Mouse (Mus musculus) midbrain, embryonic 14.5 days (tissue): Measurements from ENCODE around the gene Hsd17b12. TPM values are rescaled to one million over a fixed set of nuclear protein-coding genes. Genes with fewer than 3 reads are reported as not detected.

Source experiments
- ATAC-seq: fragments of 200-750 bp; cut with Nextera tagmentation; 2 replicates; pipeline ENCODE4 v1.8.0; 2017; ENCODE audit warnings: moderate number of reproducible peaks, moderate library complexity; ENCODE audit not compliant: low FRiP score, low TSS enrichment
- DNase-seq: peaks from one replicate; pipeline ENCODE4 v3.0.0-alpha.2; 2015
- H3K27ac ChIP-seq: fragments of 300-500 bp; sonication (generic); replicated peaks from 2 replicates; pipeline ENCODE4 v1.5.1; 2014; ENCODE audit warnings: mild to moderate bottlenecking, low read depth, low read length, moderate library complexity
- H3K27me3 ChIP-seq: fragments of 300-500 bp; sonication (generic); 2 replicates; pipeline ENCODE4 v1.6.1; 2014; ENCODE audit warnings: low read length, control low read depth, mixed read lengths; ENCODE audit not compliant: control insufficient read depth, insufficient read depth
- H3K36me3 ChIP-seq: fragments of 300-500 bp; sonication (generic); 2 replicates; pipeline ENCODE4 v1.6.1; 2014; ENCODE audit warnings: low read length, control low read depth; ENCODE audit not compliant: control insufficient read depth, insufficient read depth
- H3K4me1 ChIP-seq: fragments of 300-500 bp; sonication (generic); 2 replicates; pipeline ENCODE4 v1.6.1; 2014; ENCODE audit warnings: mild to moderate bottlenecking, antibody characterized with exemption, low read length, control low read depth; ENCODE audit not compliant: control insufficient read depth, insufficient read depth
- H3K4me2 ChIP-seq: fragments of 300-500 bp; sonication (generic); 2 replicates; pipeline ENCODE4 v1.6.1; 2014; ENCODE audit warnings: mild to moderate bottlenecking, low read length, moderate library complexity
- H3K4me3 ChIP-seq: fragments of 300-500 bp; sonication (generic); replicated peaks from 2 replicates; pipeline ENCODE4 v1.5.1; 2014; ENCODE audit warnings: low read depth, low read length
- H3K9ac ChIP-seq: fragments of 300-500 bp; sonication (generic); replicated peaks from 2 replicates; pipeline ENCODE4 v1.6.1; 2014; ENCODE audit warnings: mild to moderate bottlenecking, low read length, moderate library complexity
- H3K9me3 ChIP-seq: fragments of 300-500 bp; sonication (generic); 2 replicates; pipeline ENCODE4 v1.6.1; 2016; ENCODE audit warnings: low read length, control low read depth, mixed read lengths; ENCODE audit not compliant: control insufficient read depth
- WGBS: fragments of 180-500 bp; shearing (Covaris S2); extraction: QIAGEN DNeasy Blood & Tissue Kit; methylation state at CpG from one replicate; pipeline ENCODE4 v1.1.7; 2014; 5-methylcytosine and 5-hydroxymethylcytosine counted together
- polyA plus RNA-seq: library from polyadenylated mRNA; unstranded; fragments of >200 nt; fragmentation: Nextera tagmentation; extraction: Ambion mirVana; gene quantifications from 2 replicates; pipeline ENCODE4 v1.2.1, GENCODE M21; 2014

Gene Hsd17b12
- polyA plus RNA-seq, 1 experiment from 2014 or later, result 145 TPM

- no peak overlapping the region for H3K27ac ChIP-seq
- no peak for ATAC-seq
- WGBS, result 92% methylated on average over 3 of the region's 3 CpGs
Observed at GRCm38 (mm10) chr2:94136837-94137236, 20.9 kb downstream of the Hsd17b12 start.

DNA sequence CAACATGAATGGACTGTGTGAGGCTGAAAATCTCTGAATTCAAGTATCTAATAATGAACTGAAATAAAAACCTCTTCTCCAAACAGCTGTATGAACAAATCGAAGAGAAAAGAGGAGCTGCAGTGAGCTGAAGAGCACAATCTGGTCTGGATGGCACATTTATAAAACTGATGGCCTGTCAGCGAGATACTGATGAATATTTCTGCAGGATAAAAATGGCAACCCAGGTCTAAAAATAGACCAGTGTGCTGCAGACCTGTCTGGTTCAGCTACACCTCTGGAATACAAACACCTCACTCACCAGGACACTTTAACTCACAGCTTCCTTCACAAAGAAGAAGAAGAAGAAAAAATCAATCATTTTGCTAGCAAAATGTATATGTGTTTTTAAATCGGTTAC lies 29.3 kb downstream of the Hsd17b12 start:
- Histone ChIP-seq H3K4me3 (no peak overlapping the region), H3K9me3 (no peaks in the 10 kb centered on the region), H3K4me1 (peaks cover 13% of the 10 kb centered on the region), H3K4me2 (peak overlapping the region; percentile 7; the same call in 1 of the 2 replicates), H3K9ac (peak overlapping the region; percentile 14; the same call in 1 of the 2 replicates), H3K27ac (peak overlapping the region; percentile 85), H3K36me3 (no peaks in the 10 kb centered on the region), H3K27me3 (no peaks in the 10 kb centered on the region)
- 73% methylated on average over 3 of the region's 3 CpGs for WGBS
- peak; percentile 50 for DNase-seq
- no peak for ATAC-seq

More at GRCm38 (mm10) chr2:94136837-94137236, 20.9 kb downstream of the Hsd17b12 start:
- Histone ChIP-seq H3K4me2 (no peak overlapping the region), H3K9ac (no peak overlapping the region), H3K4me1 (no peaks in the 10 kb centered on the region), H3K4me3 (no peak overlapping the region), H3K36me3 (no peaks in the 10 kb centered on the region), H3K27me3 (no peaks in the 10 kb centered on the region), H3K9me3 (no peaks in the 10 kb centered on the region)
- no peak for DNase-seq

- ATAC-seq, result peak; percentile 83
- H3K27ac ChIP-seq, result peak overlapping the region; percentile 85
- H3K4me3 ChIP-seq, result peak overlapping the region; percentile 7; the same call in 1 of the 2 replicates
- H3K4me2 ChIP-seq, result peak overlapping the region; percentile 40
- peak overlapping the region; percentile 32 for H3K9ac ChIP-seq
- H3K4me1 ChIP-seq, result peaks cover 32% of the 10 kb centered on the region
- no peaks in the 10 kb centered on the region for H3K27me3 ChIP-seq
- no peaks in the 10 kb centered on the region for H3K36me3 ChIP-seq
- no peaks in the 10 kb centered on the region for H3K9me3 ChIP-seq
- peak; percentile 79 for DNase-seq
- WGBS, result 18% methylated on average over 7 of the region's 7 CpGs
Observed at GRCm38 (mm10) chr2:94122182-94123041, 35.4 kb downstream of the Hsd17b12 start.

GRCm38 (mm10) chr2:94103758-94104157 lies 54.0 kb downstream of the Hsd17b12 start:
- 96% methylated on average over 2 of the region's 2 CpGs for WGBS
- Histone ChIP-seq H3K27me3 (no peaks in the 10 kb centered on the region), H3K36me3 (no peaks in the 10 kb centered on the region), H3K4me2 (no peak overlapping the region), H3K4me1 (no peaks in the 10 kb centered on the region), H3K4me3 (no peak overlapping the region), H3K9me3 (no peaks in the 10 kb centered on the region), H3K27ac (no peak overlapping the region), H3K9ac (no peak overlapping the region)
- DNase-seq (no peak), ATAC-seq (no peak)

DNA sequence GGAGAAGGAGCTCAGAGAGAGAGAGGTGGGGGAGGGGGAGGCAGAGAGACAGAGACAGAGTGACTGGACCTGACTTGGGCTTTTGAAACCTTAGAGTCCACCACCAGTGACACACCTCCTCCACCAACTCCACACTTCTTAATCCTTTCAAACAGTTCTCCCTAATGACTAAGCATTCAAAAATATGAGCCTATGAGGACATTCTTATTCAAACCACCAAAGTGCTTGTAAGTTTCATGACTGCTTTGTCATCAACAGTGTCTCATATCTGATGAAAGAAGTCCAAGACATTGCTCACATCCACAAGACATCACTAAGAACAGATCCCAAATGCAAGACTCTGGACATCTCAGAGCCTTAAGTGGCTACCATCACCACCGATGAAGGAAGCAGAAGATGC lies 67.9 kb downstream of the Hsd17b12 start:
- H3K9me3 ChIP-seq, result no peaks in the 10 kb centered on the region

DNA sequence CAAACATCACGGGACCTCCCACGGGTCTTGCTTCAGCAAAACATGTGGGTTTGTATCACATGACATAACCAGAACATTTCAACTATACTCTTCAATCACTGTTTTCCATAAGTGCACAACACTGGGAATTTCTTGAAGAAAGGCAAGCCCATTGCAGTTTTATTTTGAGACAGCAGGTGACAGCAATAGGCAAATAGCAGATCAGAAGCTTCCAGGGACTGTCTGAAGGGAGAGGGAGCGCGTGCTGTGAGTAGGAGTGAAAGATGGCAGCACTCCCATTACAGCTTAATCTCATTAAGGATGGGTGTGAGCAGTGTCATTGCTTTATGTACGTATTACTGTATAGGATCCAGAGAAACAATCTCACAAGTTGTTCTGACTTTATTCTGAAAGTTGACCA lies 88.3 kb downstream of the Hsd17b12 start:
- H3K4me1 ChIP-seq, result no peaks in the 10 kb centered on the region
- DNase-seq (peak; percentile 52), ATAC-seq (no peak)
- no peaks in the 10 kb centered on the region for H3K9me3 ChIP-seq
- H3K4me2 ChIP-seq, result no peak overlapping the region
- no peaks in the 10 kb centered on the region for H3K36me3 ChIP-seq
- no peak overlapping the region for H3K27ac ChIP-seq
- no peak overlapping the region for H3K9ac ChIP-seq
- no peak overlapping the region for H3K4me3 ChIP-seq
- no peaks in the 10 kb centered on the region for H3K27me3 ChIP-seq
- WGBS, result 81% methylated on average over 5 of the region's 5 CpGs

More for the DNA sequence above, 67.9 kb downstream of the Hsd17b12 start:
- H3K27ac ChIP-seq, result no peak overlapping the region
- no peak overlapping the region for H3K4me3 ChIP-seq
- no peaks in the 10 kb centered on the region for H3K36me3 ChIP-seq
- no peaks in the 10 kb centered on the region for H3K27me3 ChIP-seq
- ATAC-seq (no peak), DNase-seq (no peak)
- 100% methylated on average over 1 of the region's 1 CpGs for WGBS
- no peak overlapping the region for H3K4me2 ChIP-seq
- H3K9ac ChIP-seq, result no peak overlapping the region
- no peaks in the 10 kb centered on the region for H3K4me1 ChIP-seq

- 95% methylated on average over 5 of the region's 5 CpGs for WGBS
- no peaks in the 10 kb centered on the region for H3K36me3 ChIP-seq
- no peaks in the 10 kb centered on the region for H3K9me3 ChIP-seq
- H3K27ac ChIP-seq, result no peak overlapping the region
- no peak overlapping the region for H3K9ac ChIP-seq
- no peak for ATAC-seq
- H3K4me2 ChIP-seq, result no peak overlapping the region
- H3K4me3 ChIP-seq, result no peak overlapping the region
- DNase-seq, result no peak
- H3K27me3 ChIP-seq, result no peaks in the 10 kb centered on the region
- no peaks in the 10 kb centered on the region for H3K4me1 ChIP-seq
Observed at GRCm38 (mm10) chr2:94066540-94067135, 91.1 kb downstream of the Hsd17b12 start.

DNA sequence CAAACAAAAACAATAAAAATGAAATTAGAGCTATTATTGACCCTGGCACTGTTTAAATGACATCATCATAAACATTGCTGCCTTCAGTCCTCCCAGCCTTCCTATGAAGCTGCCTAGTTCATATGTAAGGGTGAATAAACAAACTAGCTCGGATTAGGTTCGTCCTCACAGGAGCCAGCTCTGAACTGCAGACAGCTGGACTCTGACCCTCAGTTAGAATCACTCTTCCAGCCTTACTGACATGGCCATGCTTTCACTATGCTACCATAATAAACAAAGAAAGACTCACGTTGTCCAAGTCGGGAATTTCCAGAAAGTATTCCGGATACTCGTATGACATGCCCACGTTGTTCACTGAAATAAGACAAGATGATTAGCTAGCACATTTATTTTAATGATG lies 91.6 kb downstream of the Hsd17b12 start:
- ATAC-seq, result no peak
- H3K9me3 ChIP-seq, result no peaks in the 10 kb centered on the region
- WGBS, result 93% methylated on average over 7 of the region's 7 CpGs

More for the DNA sequence above, 91.6 kb downstream of the Hsd17b12 start:
- Histone ChIP-seq H3K27ac (no peak overlapping the region), H3K4me2 (no peak overlapping the region), H3K4me3 (no peak overlapping the region), H3K27me3 (no peaks in the 10 kb centered on the region), H3K36me3 (no peaks in the 10 kb centered on the region), H3K4me1 (no peaks in the 10 kb centered on the region), H3K9ac (no peak overlapping the region)
- DNase-seq, result no peak
